Mouse (Mus musculus) limb, embryonic 15.5 days (tissue): ENCODE measurements around the gene Selenom. TPM values are rescaled to one million over a fixed set of nuclear protein-coding genes. Genes with fewer than 3 reads are reported as not detected.

ENCODE experiments used
- ATAC-seq: fragments of 200-750 bp; cut with Nextera tagmentation; 2 replicates; pipeline ENCODE4 v1.8.0; 2017; ENCODE audit warnings: low read depth, moderate TSS enrichment; ENCODE audit not compliant: insufficient number of reproducible peaks, low FRiP score, low TSS enrichment
- H3K27ac ChIP-seq: fragments of 300-500 bp; sonication (generic); 2 replicates; pipeline ENCODE4 v1.5.1; 2015; ENCODE audit warnings: moderate library complexity, mild to moderate bottlenecking, inconsistent platforms
- H3K27me3 ChIP-seq: fragments of 300-500 bp; sonication (generic); 2 replicates; pipeline ENCODE4 v1.6.1; 2015; ENCODE audit warnings: inconsistent platforms
- H3K36me3 ChIP-seq: fragments of 300-500 bp; sonication (generic); 2 replicates; pipeline ENCODE4 v1.6.1; 2015; ENCODE audit warnings: inconsistent platforms
- H3K4me1 ChIP-seq: fragments of 300-500 bp; sonication (generic); 2 replicates; pipeline ENCODE4 v1.6.1; 2015; ENCODE audit warnings: inconsistent platforms
- H3K4me2 ChIP-seq: fragments of 300-500 bp; sonication (generic); 2 replicates; pipeline ENCODE4 v1.6.1; 2015; ENCODE audit warnings: mild to moderate bottlenecking, inconsistent platforms
- H3K4me3 ChIP-seq: fragments of 300-500 bp; sonication (generic); 2 replicates; pipeline ENCODE4 v1.5.1; 2015; ENCODE audit warnings: mild to moderate bottlenecking, inconsistent platforms
- H3K9ac ChIP-seq: fragments of 300-500 bp; sonication (generic); 2 replicates; pipeline ENCODE4 v1.6.1; 2015; ENCODE audit warnings: inconsistent platforms
- H3K9me3 ChIP-seq: fragments of 300-500 bp; sonication (generic); 2 replicates; pipeline ENCODE4 v1.6.1; 2016; ENCODE audit warnings: inconsistent platforms
- WGBS: fragments of 180-500 bp; shearing (Covaris S2); methylation state at CpG from one replicate; pipeline ENCODE4 v1.1.7; 2015; 5-methylcytosine and 5-hydroxymethylcytosine counted together
- polyA plus RNA-seq: library from polyadenylated mRNA; unstranded; fragments of >200 nt; fragmentation: Nextera tagmentation; extraction: Ambion mirVana; gene quantifications from 2 replicates; pipeline ENCODE4 v1.2.1, GENCODE M21; 2015

Gene Selenom
- polyA plus RNA-seq, 1 experiment from 2014 or later = 215 TPM

- H3K4me3 ChIP-seq = peak overlapping the region; percentile 55
- H3K9me3 ChIP-seq = no peaks in the 10 kb centered on the region
- no peak for ATAC-seq
- H3K27me3 ChIP-seq = peaks cover 4% of the 10 kb centered on the region; the same call in 1 of the 2 replicates
- H3K27ac ChIP-seq = no peak overlapping the region
- peak overlapping the region; percentile 60 for H3K4me2 ChIP-seq
- H3K4me1 ChIP-seq = peaks cover 35% of the 10 kb centered on the region
- H3K9ac ChIP-seq = 0 out of 2 replicates have a peak overlapping the region, but pooled peaks have one; percentile 46
- peaks cover 16% of the 10 kb centered on the region for H3K36me3 ChIP-seq
- 79% methylated on average over 4 of the region's 4 CpGs for WGBS
Observed at GRCm38 (mm10) chr11:3515637-3516036, 1.2 kb downstream of the Selenom start.

- H3K4me1 ChIP-seq = peaks cover 35% of the 10 kb centered on the region
- no peaks in the 10 kb centered on the region for H3K9me3 ChIP-seq
- H3K36me3 ChIP-seq = peaks cover 21% of the 10 kb centered on the region
- H3K27me3 ChIP-seq = peaks cover 4% of the 10 kb centered on the region; the same call in 1 of the 2 replicates
- no peak overlapping the region for H3K27ac ChIP-seq
- peak overlapping the region; percentile 55 for H3K4me3 ChIP-seq
- WGBS = 80% methylated on average over 5 of the region's 5 CpGs
- H3K4me2 ChIP-seq = peak overlapping the region; percentile 60
- ATAC-seq = no peak
- no peak overlapping the region for H3K9ac ChIP-seq
Observed at GRCm38 (mm10) chr11:3516121-3516520, 1.6 kb downstream of the Selenom start.

- ATAC-seq = peak; percentile 9; the same call in 1 of the 2 replicates
- Histone ChIP-seq H3K4me1 (peaks cover 35% of the 10 kb centered on the region), H3K4me2 (peak overlapping the region; percentile 60), H3K4me3 (peak overlapping the region; percentile 33), H3K36me3 (peaks cover 31% of the 10 kb centered on the region), H3K27me3 (peaks cover 4% of the 10 kb centered on the region; the same call in 1 of the 2 replicates), H3K27ac (no peak overlapping the region; the same call in 1 of the 2 replicates), H3K9ac (0 out of 2 replicates have a peak overlapping the region, but pooled peaks have one; percentile 20), H3K9me3 (no peaks in the 10 kb centered on the region)
- 2% methylated on average over 50 of the region's 50 CpGs for WGBS
Observed at GRCm38 (mm10) chr11:3516859-3517845, 2.7 kb downstream of the Selenom start.

- peaks cover 35% of the 10 kb centered on the region for H3K4me1 ChIP-seq
- H3K9me3 ChIP-seq = no peaks in the 10 kb centered on the region
- H3K27ac ChIP-seq = no peak overlapping the region; the same call in 1 of the 2 replicates
- H3K9ac ChIP-seq = no peak overlapping the region
- H3K4me3 ChIP-seq = peak overlapping the region; percentile 33; the same call in 1 of the 2 replicates
- 52% methylated on average over 13 of the region's 13 CpGs for WGBS
- no peak for ATAC-seq
- peaks cover 41% of the 10 kb centered on the region for H3K36me3 ChIP-seq
- peak overlapping the region; percentile 60 for H3K4me2 ChIP-seq
- H3K27me3 ChIP-seq = peaks cover 4% of the 10 kb centered on the region; the same call in 1 of the 2 replicates
Observed at GRCm38 (mm10) chr11:3517846-3518732, 3.6 kb downstream of the Selenom start.

DNA sequence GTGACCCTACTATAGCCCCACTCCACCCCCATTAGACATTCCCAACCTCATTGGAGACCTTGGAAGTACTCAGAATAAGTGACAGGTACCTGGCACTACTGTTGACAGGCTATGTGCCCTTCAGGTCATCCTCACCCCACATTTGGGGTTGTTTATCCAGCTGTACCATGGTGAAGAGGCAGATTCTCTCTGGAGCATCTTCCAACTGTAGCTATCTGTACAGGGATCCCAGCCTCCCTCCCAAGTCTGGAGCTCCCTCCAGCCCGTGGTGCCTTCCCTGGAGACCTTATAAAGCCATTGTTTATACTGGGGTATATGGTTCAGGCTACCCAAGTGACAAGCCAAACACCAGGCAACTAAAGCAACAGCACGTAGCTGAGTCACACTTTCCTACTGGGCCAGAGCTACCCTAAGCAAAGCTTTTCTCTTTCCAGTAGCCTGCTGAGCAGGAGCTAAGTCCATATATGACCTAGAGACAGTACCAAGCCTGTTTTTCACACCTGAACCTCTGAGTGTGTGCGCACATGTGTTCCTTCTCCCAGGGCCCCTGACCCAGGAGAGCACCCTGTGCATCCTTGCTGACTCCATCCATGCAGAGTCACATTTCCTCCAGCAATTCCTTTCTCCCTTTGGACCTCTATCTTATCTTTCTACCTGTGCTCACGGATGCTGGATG is 4.7 kb downstream of the Selenom start:
- no peak overlapping the region for H3K4me3 ChIP-seq
- ATAC-seq = no peak
- H3K9me3 ChIP-seq = no peaks in the 10 kb centered on the region
- peaks cover 4% of the 10 kb centered on the region; the same call in 1 of the 2 replicates for H3K27me3 ChIP-seq
- WGBS = 64% methylated on average over 4 of the region's 4 CpGs
- no peak overlapping the region for H3K27ac ChIP-seq
- no peak overlapping the region for H3K9ac ChIP-seq
- peaks cover 52% of the 10 kb centered on the region for H3K36me3 ChIP-seq
- peaks cover 30% of the 10 kb centered on the region for H3K4me1 ChIP-seq
- H3K4me2 ChIP-seq = no peak overlapping the region

DNA sequence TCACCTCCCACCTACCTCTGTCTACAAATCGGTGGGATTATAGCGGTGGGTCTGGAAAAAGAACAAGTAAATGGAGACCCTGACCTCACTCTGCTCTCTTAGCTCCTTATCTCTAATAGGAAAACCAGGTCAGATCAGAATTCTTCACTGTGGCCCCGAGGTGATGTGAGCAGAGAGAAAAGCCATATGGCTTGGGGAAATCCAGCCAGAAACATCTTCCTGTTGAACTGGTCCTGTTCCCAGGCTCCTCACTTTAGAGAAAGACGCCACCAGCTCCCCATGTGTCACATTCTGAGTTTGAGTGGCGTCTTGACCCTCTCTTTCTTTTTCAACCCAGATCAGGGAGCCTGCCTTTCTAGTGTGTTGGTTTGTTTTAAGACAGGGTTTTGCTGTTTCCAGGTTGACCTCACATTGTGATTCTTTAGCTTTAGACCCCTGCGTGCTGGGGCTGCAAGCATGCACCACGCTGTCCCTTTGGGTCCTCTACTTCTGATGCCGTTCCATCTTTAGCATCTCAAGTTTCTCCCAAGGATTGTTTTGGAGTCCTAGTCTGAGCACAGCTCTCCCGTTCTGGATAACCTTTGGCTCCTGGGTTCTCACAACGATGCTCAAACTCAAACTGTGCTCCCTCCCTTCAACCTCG is 5.4 kb downstream of the Selenom start:
- Histone ChIP-seq H3K27ac (no peak overlapping the region), H3K4me2 (no peak overlapping the region), H3K4me3 (no peak overlapping the region), H3K9me3 (no peaks in the 10 kb centered on the region), H3K36me3 (peaks cover 59% of the 10 kb centered on the region), H3K4me1 (peaks cover 29% of the 10 kb centered on the region), H3K27me3 (peaks cover 4% of the 10 kb centered on the region; the same call in 1 of the 2 replicates), H3K9ac (no peak overlapping the region)
- WGBS = 85% methylated on average over 11 of the region's 11 CpGs
- ATAC-seq = no peak

DNA sequence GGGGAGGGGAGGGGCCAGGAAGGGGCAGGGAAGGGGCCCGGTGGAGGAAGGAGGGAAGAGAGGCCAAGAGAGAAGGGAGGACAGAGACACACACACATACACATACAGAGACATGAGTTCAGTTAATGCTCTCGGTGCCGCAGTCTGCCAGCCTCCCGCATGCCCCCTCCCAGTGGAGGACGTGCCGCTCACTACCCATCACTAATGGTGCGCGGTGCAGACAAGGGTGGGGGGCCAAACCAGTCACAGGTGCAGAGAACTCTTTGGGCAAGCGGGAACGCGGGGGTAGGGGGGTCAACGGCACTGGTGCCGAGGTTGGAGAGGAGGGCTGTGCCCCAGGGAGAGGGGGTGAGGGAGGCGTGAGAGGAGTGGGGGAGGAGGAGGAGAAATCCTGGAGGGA is 6.4 kb downstream of the Selenom start:
- H3K4me2 ChIP-seq = no peak overlapping the region
- H3K27ac ChIP-seq = no peak overlapping the region
- H3K4me1 ChIP-seq = peaks cover 21% of the 10 kb centered on the region
- no peak overlapping the region for H3K9ac ChIP-seq
- no peak overlapping the region for H3K4me3 ChIP-seq
- no peaks in the 10 kb centered on the region for H3K9me3 ChIP-seq
- H3K27me3 ChIP-seq = peaks cover 4% of the 10 kb centered on the region; the same call in 1 of the 2 replicates
- WGBS = 79% methylated on average over 14 of the region's 14 CpGs
- peaks cover 69% of the 10 kb centered on the region for H3K36me3 ChIP-seq
- no peak for ATAC-seq

GRCm38 (mm10) chr11:3521339-3522224 is 7.1 kb downstream of the Selenom start:
- Histone ChIP-seq H3K36me3 (peaks cover 76% of the 10 kb centered on the region), H3K9me3 (no peaks in the 10 kb centered on the region), H3K4me3 (no peak overlapping the region), H3K4me1 (peaks cover 14% of the 10 kb centered on the region), H3K27ac (no peak overlapping the region), H3K27me3 (peaks cover 4% of the 10 kb centered on the region; the same call in 1 of the 2 replicates), H3K4me2 (no peak overlapping the region), H3K9ac (no peak overlapping the region)
- WGBS = 86% methylated on average over 23 of the region's 23 CpGs
- ATAC-seq = no peak

- Histone ChIP-seq H3K4me1 (peaks cover 6% of the 10 kb centered on the region), H3K4me2 (no peak overlapping the region), H3K4me3 (no peak overlapping the region), H3K36me3 (peaks cover 84% of the 10 kb centered on the region), H3K27me3 (no peaks in the 10 kb centered on the region), H3K9ac (no peak overlapping the region), H3K27ac (no peak overlapping the region), H3K9me3 (no peaks in the 10 kb centered on the region)
- WGBS = 91% methylated on average over 17 of the region's 17 CpGs
- ATAC-seq = no peak
Observed at GRCm38 (mm10) chr11:3522285-3523000, 8.0 kb downstream of the Selenom start.
